Mouse (Mus musculus) cortical plate, adult 2 months (tissue): ENCODE data around the gene Mtcl1.

ENCODE experiments used
- CTCF ChIP-seq: fragments of 200-500 bp; IDR thresholded peaks from 2 replicates; pipeline ENCODE4 v1.5.1; 2011; ENCODE audit warnings: mild to moderate bottlenecking, control low read depth, low read length; ENCODE audit not compliant: insufficient read depth; ENCODE audit errors: extremely low read depth
- POLR2A ChIP-seq: fragments of 200-500 bp; IDR thresholded peaks from 2 replicates; pipeline ENCODE4 v1.6.1; 2011; ENCODE audit warnings: mild to moderate bottlenecking, low read length, control low read depth; ENCODE audit not compliant: insufficient read depth; ENCODE audit errors: extremely low read depth

DNA sequence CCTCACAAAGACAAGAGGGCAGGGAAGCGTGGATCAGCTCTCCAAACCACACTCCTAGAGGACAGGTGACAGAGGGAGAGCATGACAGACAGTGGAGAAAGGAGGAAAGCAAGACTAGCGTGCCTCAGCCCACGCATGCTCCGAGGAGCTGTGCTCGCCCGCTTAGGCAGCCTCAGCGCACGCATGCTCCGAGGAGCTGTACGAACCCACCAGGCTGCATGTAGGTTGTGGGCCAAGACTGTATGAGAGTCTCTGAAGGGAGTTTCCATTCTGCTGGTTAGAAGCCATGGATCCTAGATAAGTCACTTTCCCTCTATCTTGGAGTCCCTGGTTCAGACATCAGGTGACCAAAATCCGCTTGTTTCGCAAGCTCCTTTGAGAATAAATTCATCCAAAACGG lies 29.8 kb upstream of the Mtcl1 start:
- TF ChIP-seq CTCF (no peak), POLR2A (peak; percentile 72)
